Mouse (Mus musculus) heart, postnatal 4 days (tissue): ENCODE measurements at regions not wholly inside any gene's neighbourhood (a gene's known extent, or its start where the extent isn't known, plus 50 kb on each side); places are given as distances from the start of the nearest gene placed in this dataset.

ENCODE experiments used
- DNase-seq: peaks from one replicate; pipeline ENCODE4 v3.0.0; 2021

DNA sequence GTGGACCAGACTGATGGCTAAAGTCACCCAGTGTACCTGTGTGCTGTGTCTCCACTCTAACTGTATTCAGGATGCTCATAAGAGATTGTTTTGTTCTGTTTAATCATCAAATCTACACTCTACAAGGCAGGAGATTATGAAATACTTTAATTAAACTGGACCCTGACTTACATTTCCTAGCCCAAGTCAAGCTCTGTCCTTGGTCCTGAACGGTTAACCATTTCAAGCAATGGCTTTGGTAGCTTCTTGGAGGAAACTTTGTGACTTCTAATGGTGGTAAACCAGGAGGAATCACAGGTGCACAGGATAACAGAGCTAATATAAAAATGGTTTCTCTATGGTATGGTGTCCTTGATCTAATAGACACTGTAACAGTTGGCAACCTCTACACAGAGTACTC is 370.4 kb downstream of the Nbas start:
- DNase-seq, result peak; percentile 11
